Mouse (Mus musculus) left cerebral cortex, adult 11 months (tissue): ENCODE measurements around the gene Padi2.

Experiments used
- DNase-seq: peaks from one replicate; pipeline ENCODE4 v3.0.0; 2022; ENCODE audit warnings: low spot score

The Padi2 gene

GRCm38 (mm10) chr4:140881771-140882170, 24.4 kb upstream of the Padi2 start:
- DNase-seq = no peak

GRCm38 (mm10) chr4:140882365-140882764, 23.8 kb upstream of the Padi2 start:
- no peak for DNase-seq

GRCm38 (mm10) chr4:140882981-140883380, 23.2 kb upstream of the Padi2 start:
- DNase-seq = no peak

GRCm38 (mm10) chr4:140883852-140884251, 22.3 kb upstream of the Padi2 start:
- no peak for DNase-seq

GRCm38 (mm10) chr4:140891525-140892162, 14.5 kb upstream of the Padi2 start:
- DNase-seq = no peak

- DNase-seq = no peak
Observed at GRCm38 (mm10) chr4:140892163-140892530, 14.0 kb upstream of the Padi2 start.

- no peak for DNase-seq
Observed at GRCm38 (mm10) chr4:140904776-140905425, 1.2 kb upstream of the Padi2 start.

- DNase-seq = no peak
Observed at GRCm38 (mm10) chr4:140905426-140905871, 695 bp upstream of the Padi2 start.

- no peak for DNase-seq
Observed at GRCm38 (mm10) chr4:140906827-140907280, 710 bp downstream of the Padi2 start.

GRCm38 (mm10) chr4:140907306-140908024, 1.3 kb downstream of the Padi2 start:
- DNase-seq = no peak

- DNase-seq = no peak
Observed at GRCm38 (mm10) chr4:140908627-140909026, 2.5 kb downstream of the Padi2 start.

- DNase-seq = no peak
Observed at GRCm38 (mm10) chr4:140909536-140909935, 3.4 kb downstream of the Padi2 start.

GRCm38 (mm10) chr4:140910661-140911310, 4.6 kb downstream of the Padi2 start:
- no peak for DNase-seq

- DNase-seq = no peak
Observed at GRCm38 (mm10) chr4:140911416-140911815, 5.3 kb downstream of the Padi2 start.

GRCm38 (mm10) chr4:140912271-140912833, 6.2 kb downstream of the Padi2 start:
- no peak for DNase-seq

GRCm38 (mm10) chr4:140913565-140913964, 7.4 kb downstream of the Padi2 start:
- DNase-seq = no peak

GRCm38 (mm10) chr4:140914731-140915131, 8.6 kb downstream of the Padi2 start:
- DNase-seq = no peak

GRCm38 (mm10) chr4:140915235-140915634, 9.1 kb downstream of the Padi2 start:
- DNase-seq = no peak

GRCm38 (mm10) chr4:140916296-140916695, 10.2 kb downstream of the Padi2 start:
- DNase-seq = no peak

- no peak for DNase-seq
Observed at GRCm38 (mm10) chr4:140917451-140917850, 11.3 kb downstream of the Padi2 start.

GRCm38 (mm10) chr4:140919974-140920836, 14.1 kb downstream of the Padi2 start:
- no peak for DNase-seq
